Mouse (Mus musculus): ENCODE measurements around the gene Izumo1.
"Not testable (repeated sequence)": the region's sequence is repeated elsewhere in the genome, so short reads cannot be mapped to it uniquely, and the experiment has no call there.

The Izumo1 gene

GRCm38 (mm10) chr7:45641391-45642040 lies 19.9 kb downstream of the Izumo1 start:
- in situ Hi-C loops (cut with MboI, MseI): no loop called here

- in situ Hi-C loops (cut with MboI, MseI): no loop called here
These were observed 20.5 kb downstream of the Izumo1 start for GRCm38 (mm10) chr7:45642083-45642482.

- in situ Hi-C loops (cut with MboI, MseI): no loop called here
These were observed 21.1 kb downstream of the Izumo1 start for GRCm38 (mm10) chr7:45642503-45643255.

GRCm38 (mm10) chr7:45643441-45644178 lies 22.0 kb downstream of the Izumo1 start:
- in situ Hi-C loops (cut with MboI, MseI): no loop called here

- in situ Hi-C loops (cut with MboI, MseI): no loop called here
These were observed 22.6 kb downstream of the Izumo1 start for GRCm38 (mm10) chr7:45644183-45644582.

GRCm38 (mm10) chr7:45644872-45645590 lies 23.4 kb downstream of the Izumo1 start:
- in situ Hi-C loops (cut with MboI, MseI): no loop called here

- in situ Hi-C loops (cut with MboI, MseI): no loop called here
These were observed 24.0 kb downstream of the Izumo1 start for GRCm38 (mm10) chr7:45645591-45645971.

GRCm38 (mm10) chr7:45646671-45647070 lies 25.1 kb downstream of the Izumo1 start:
- in situ Hi-C loops (cut with MboI, MseI): no loop called here

- in situ Hi-C loops (cut with MboI, MseI): no loop called here
These were observed 27.7 kb downstream of the Izumo1 start for GRCm38 (mm10) chr7:45649351-45649750.

- in situ Hi-C loops (cut with MboI, MseI): not testable (repeated sequence)
These were observed 28.9 kb downstream of the Izumo1 start for GRCm38 (mm10) chr7:45650484-45650883.

GRCm38 (mm10) chr7:45654424-45655047 lies 32.9 kb downstream of the Izumo1 start:
- in situ Hi-C loops (cut with MboI, MseI): no loop called here

- in situ Hi-C loops (cut with MboI, MseI): no loop called here
These were observed 39.3 kb downstream of the Izumo1 start for GRCm38 (mm10) chr7:45660746-45661478.

GRCm38 (mm10) chr7:45661702-45662101 lies 40.1 kb downstream of the Izumo1 start:
- in situ Hi-C loops (cut with MboI, MseI): not testable (repeated sequence)

- in situ Hi-C loops (cut with MboI, MseI): no loop called here
These were observed 43.9 kb downstream of the Izumo1 start for GRCm38 (mm10) chr7:45665303-45666138.

- in situ Hi-C loops (cut with MboI, MseI): no loop called here
These were observed 44.5 kb downstream of the Izumo1 start, which contains the start of gene Fut2 for GRCm38 (mm10) chr7:45666161-45666560. Gene Fut2 (minus strand): TSS chr7:45666394.

- in situ Hi-C loops (cut with MboI, MseI): no loop called here
These were observed 46.1 kb downstream of the Izumo1 start for GRCm38 (mm10) chr7:45667761-45668160.

- in situ Hi-C loops (cut with MboI, MseI): no loop called here
These were observed 47.3 kb downstream of the Izumo1 start for GRCm38 (mm10) chr7:45668921-45669320.

- in situ Hi-C loops (cut with MboI, MseI): no loop called here
These were observed 56.1 kb downstream of the Izumo1 start for GRCm38 (mm10) chr7:45677627-45678295.

Data from T-helper 2 cell (primary cell).